Mouse (Mus musculus) kidney, postnatal 0 days (tissue): ENCODE results near the gene Iqgap2. TPM values are rescaled to one million over a fixed set of nuclear protein-coding genes. Genes with fewer than 3 reads are reported as not detected.

Experiments
- ATAC-seq: fragments of 200-750 bp; cut with Nextera tagmentation; replicated peaks from 2 replicates; pipeline ENCODE4 v1.8.0; 2017; ENCODE audit warnings: low read depth, moderate number of reproducible peaks, moderate TSS enrichment, moderate library complexity; ENCODE audit not compliant: low FRiP score
- DNase-seq: peaks from one replicate; pipeline ENCODE4 v3.0.0-alpha.2; 2016; ENCODE audit warnings: low spot score
- H3K27ac ChIP-seq: fragments of 300-500 bp; sonication (generic); 2 replicates; pipeline ENCODE4 v1.5.1; 2014; ENCODE audit warnings: mild to moderate bottlenecking
- H3K27me3 ChIP-seq: fragments of 300-500 bp; sonication (generic); 2 replicates; pipeline ENCODE4 v1.6.1; 2014; ENCODE audit warnings: low read length, mixed read lengths; ENCODE audit not compliant: insufficient read depth
- H3K36me3 ChIP-seq: fragments of 300-500 bp; sonication (generic); 2 replicates; pipeline ENCODE4 v1.6.1; 2014; ENCODE audit warnings: low read length, mixed read lengths; ENCODE audit not compliant: insufficient read depth
- H3K4me1 ChIP-seq: fragments of 300-500 bp; sonication (generic); replicated peaks from 2 replicates; pipeline ENCODE4 v1.6.1; 2014; ENCODE audit warnings: antibody characterized with exemption, low read length, mixed read lengths; ENCODE audit not compliant: insufficient read depth
- H3K4me2 ChIP-seq: fragments of 300-500 bp; sonication (generic); 2 replicates; pipeline ENCODE4 v1.6.1; 2014; ENCODE audit warnings: mild to moderate bottlenecking, low read length, moderate library complexity, mixed read lengths
- H3K4me3 ChIP-seq: fragments of 300-500 bp; sonication (generic); replicated peaks from 2 replicates; pipeline ENCODE4 v1.5.1; 2014; ENCODE audit warnings: low read depth, low read length
- H3K9ac ChIP-seq: fragments of 300-500 bp; sonication (generic); 2 replicates; pipeline ENCODE4 v1.6.1; 2014; ENCODE audit warnings: low read depth, low read length
- H3K9me3 ChIP-seq: fragments of 300-500 bp; sonication (generic); replicated peaks from 2 replicates; pipeline ENCODE4 v1.6.1; 2016; ENCODE audit warnings: low read length, inconsistent platforms, mixed read lengths
- CTCF ChIP-seq: IDR thresholded peaks from 2 replicates; pipeline ENCODE4 v1.5.1; 2016; ENCODE audit warnings: antibody characterized with exemption, low read depth, mild to moderate bottlenecking, moderate library complexity
- WGBS: fragments of 180-500 bp; shearing (Covaris S2); extraction: QIAGEN DNeasy Blood & Tissue Kit; methylation state at CpG from one replicate; pipeline ENCODE4 v1.1.7; 2014; 5-methylcytosine and 5-hydroxymethylcytosine counted together
- polyA plus RNA-seq: library from polyadenylated mRNA; unstranded; fragments of >200 nt; fragmentation: Nextera tagmentation; extraction: Ambion mirVana; gene quantifications from 2 replicates; pipeline ENCODE4 v1.2.1, GENCODE M21; 2015

The Iqgap2 gene
- polyA plus RNA-seq, 1 experiment from 2014 or later, result 9.8 TPM

DNA sequence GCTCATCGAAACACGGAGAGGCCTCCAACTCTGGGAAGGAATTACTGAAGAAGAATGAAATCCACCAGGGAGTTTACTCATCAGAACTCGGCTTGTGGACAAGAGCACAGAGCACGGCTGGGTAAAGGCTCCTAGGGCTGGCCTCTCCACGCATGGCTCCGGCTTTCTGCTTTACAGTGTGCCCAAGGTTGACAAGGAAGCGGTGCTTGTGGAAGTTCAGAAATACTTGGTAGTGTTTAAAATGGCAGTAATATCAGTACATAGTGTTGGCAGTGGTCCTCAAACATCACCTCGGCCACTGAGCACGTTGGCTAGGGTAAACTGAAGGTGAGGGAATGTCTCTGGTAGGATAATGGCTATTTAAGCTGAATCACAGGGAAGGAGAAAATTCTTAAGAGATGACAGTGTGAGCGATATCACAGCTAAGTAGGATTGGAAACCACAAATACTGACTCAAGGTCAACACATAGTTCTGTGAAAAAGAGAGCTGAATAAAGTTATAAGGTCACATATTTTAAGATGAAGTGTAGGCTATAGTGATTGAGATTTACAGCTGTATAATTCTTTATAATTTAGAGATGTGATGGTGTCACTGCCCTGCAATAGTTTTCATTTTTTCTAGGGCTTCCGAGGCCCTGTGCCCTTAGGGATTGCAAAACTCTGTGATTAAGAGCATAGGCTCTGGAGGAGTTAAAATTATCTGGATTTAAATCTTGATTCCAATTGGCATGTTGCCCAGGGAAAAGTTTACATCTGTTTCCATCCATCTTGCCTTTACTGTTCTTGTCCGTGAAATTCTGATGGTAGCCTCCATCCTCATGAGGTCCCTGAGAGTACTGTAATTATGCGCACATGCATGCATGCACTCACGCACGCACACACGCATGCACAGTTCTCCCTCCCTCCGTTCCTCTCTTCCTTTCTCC, 250.4 kb downstream of the Iqgap2 start:
- WGBS, result 73% methylated on average over 17 of the region's 17 CpGs
- ATAC-seq, result no peak
- H3K9me3 ChIP-seq, result no peaks in the 10 kb centered on the region
- no peak overlapping the region for H3K4me2 ChIP-seq
- no peak overlapping the region for H3K27ac ChIP-seq
- peak; percentile 80 for DNase-seq
- H3K4me1 ChIP-seq, result peaks cover 3% of the 10 kb centered on the region; the same call in 1 of the 2 replicates
- no peaks in the 10 kb centered on the region for H3K27me3 ChIP-seq
- no peak overlapping the region for H3K9ac ChIP-seq
- TF ChIP-seq CTCF, result no peak
- H3K36me3 ChIP-seq, result no peaks in the 10 kb centered on the region
- H3K4me3 ChIP-seq, result no peak overlapping the region

DNA sequence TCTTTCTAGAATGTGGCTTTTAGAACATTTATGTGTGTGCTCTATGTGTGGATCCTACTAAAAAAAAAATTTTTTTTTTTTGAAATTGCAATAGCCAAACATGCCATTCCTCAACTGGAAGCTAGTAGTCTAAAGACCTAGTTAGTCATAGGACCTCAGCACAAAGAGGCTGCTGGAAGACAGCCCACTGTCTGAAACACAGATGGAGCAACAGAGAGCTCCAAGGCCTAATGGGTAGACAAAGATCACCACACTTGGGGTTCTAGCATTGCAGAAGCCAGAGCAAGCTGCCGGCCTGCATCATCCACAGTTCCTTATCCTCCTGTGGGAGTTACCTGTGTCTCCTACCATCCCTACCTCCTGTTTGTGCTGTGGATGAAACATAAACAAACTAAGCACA, 251.3 kb downstream of the Iqgap2 start:
- DNase-seq (no peak), ATAC-seq (no peak)
- 93% methylated on average over 1 of the region's 1 CpGs for WGBS
- H3K36me3 ChIP-seq, result no peaks in the 10 kb centered on the region
- no peak overlapping the region for H3K27ac ChIP-seq
- H3K4me3 ChIP-seq, result no peak overlapping the region
- H3K9ac ChIP-seq, result no peak overlapping the region
- no peak overlapping the region for H3K4me2 ChIP-seq
- TF ChIP-seq CTCF, result no peak
- H3K4me1 ChIP-seq, result 0 out of 2 replicates have a peak, but pooled peaks cover 3% of the 10 kb centered on the region
- no peaks in the 10 kb centered on the region for H3K9me3 ChIP-seq
- H3K27me3 ChIP-seq, result no peaks in the 10 kb centered on the region

- Histone ChIP-seq H3K9ac (no peak overlapping the region), H3K9me3 (no peaks in the 10 kb centered on the region), H3K27ac (peak overlapping the region; percentile 80), H3K27me3 (no peaks in the 10 kb centered on the region), H3K36me3 (no peaks in the 10 kb centered on the region), H3K4me3 (no peak overlapping the region), H3K4me1 (0 out of 2 replicates have a peak, but pooled peaks cover 3% of the 10 kb centered on the region), H3K4me2 (no peak overlapping the region)
- 48% methylated on average over 15 of the region's 15 CpGs for WGBS
- peak; percentile 36 for DNase-seq
- TF ChIP-seq CTCF, result no peak
- ATAC-seq, result 0 out of 2 replicates have a peak, but pooled peaks have one; percentile 63
Observed at GRCm38 (mm10) chr13:95639336-95640116, 252.2 kb downstream of the Iqgap2 start.

DNA sequence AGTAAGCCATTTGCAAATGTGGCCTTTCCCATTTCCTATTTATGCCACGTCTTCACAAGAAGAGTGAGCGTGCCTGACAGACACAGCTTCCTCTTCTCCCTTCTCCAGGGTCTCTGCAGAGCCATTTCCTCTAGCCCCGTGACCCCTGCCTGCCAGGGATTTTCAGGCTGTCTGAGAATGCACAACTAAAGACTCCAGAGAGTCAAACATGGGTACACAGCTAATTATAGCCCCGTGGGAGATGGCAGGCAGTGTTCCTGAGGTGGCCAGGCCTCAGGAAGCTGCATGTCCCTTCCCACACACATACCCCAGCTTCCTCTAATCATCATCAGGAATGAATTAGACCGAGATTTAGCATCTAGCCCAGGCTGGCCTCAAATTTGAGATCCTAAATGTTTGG, 252.8 kb downstream of the Iqgap2 start:
- Histone ChIP-seq H3K9me3 (no peaks in the 10 kb centered on the region), H3K36me3 (no peaks in the 10 kb centered on the region), H3K4me1 (0 out of 2 replicates have a peak, but pooled peaks cover 3% of the 10 kb centered on the region), H3K4me2 (no peak overlapping the region), H3K27me3 (no peaks in the 10 kb centered on the region), H3K27ac (peak overlapping the region; percentile 80), H3K9ac (no peak overlapping the region), H3K4me3 (no peak overlapping the region)
- DNase-seq (peak; percentile 74), ATAC-seq (0 out of 2 replicates have a peak, but pooled peaks have one; percentile 43)
- TF ChIP-seq CTCF, result no peak
- 19% methylated on average over 5 of the region's 5 CpGs for WGBS

DNA sequence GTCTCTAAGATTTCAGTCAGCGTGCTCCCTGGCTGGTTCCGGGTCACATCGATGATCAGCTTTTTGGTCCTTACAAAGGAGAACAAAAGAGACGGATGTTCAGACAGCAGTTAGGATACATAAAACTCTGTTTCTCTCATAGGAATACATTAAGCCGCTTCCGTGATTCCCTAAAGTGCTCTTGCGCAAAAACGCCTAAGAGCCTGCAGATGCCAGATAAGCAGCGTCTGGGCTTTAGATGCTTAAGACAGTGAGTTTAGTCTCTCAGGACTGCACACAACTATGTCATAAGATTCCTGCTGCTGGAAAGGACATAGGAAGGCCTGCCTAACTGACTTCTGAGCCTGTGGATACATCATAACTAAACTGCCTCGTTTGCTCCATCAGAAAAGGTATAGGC, 254.0 kb downstream of the Iqgap2 start:
- no peak for DNase-seq
- WGBS, result 81% methylated on average over 10 of the region's 10 CpGs
- no peak overlapping the region for H3K4me2 ChIP-seq

DNA sequence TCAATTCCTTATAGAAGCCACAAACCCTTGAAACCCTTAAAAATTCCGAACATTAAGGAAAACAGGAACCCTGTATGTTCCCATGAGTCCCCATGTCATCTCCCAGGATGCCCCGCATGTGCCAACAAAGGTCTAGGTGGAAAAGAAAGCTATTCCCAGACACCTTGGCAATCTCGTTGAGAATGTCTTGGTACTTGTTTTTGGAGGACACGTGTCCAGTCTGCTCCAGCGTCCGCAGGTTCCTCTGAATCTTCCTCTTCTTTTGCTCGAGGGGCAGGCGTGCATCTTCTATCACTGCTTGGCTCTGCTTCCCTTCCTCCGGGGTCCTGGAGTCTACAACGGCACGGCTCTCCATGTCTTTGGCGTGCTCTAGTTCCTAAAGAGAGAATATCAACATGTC, 256.4 kb downstream of the Iqgap2 start:
- H3K4me1 ChIP-seq, result 0 out of 2 replicates have a peak, but pooled peaks cover 3% of the 10 kb centered on the region
- ATAC-seq, result no peak
- WGBS, result 89% methylated on average over 12 of the region's 12 CpGs

More for the DNA sequence above, 254.0 kb downstream of the Iqgap2 start:
- no peak for TF ChIP-seq CTCF
- Histone ChIP-seq H3K4me1 (0 out of 2 replicates have a peak, but pooled peaks cover 3% of the 10 kb centered on the region), H3K9ac (no peak overlapping the region), H3K27ac (no peak overlapping the region), H3K4me3 (no peak overlapping the region), H3K36me3 (no peaks in the 10 kb centered on the region), H3K9me3 (no peaks in the 10 kb centered on the region), H3K27me3 (no peaks in the 10 kb centered on the region)
- no peak for ATAC-seq

More for the DNA sequence above, 256.4 kb downstream of the Iqgap2 start:
- TF ChIP-seq CTCF, result no peak
- Histone ChIP-seq H3K9me3 (no peaks in the 10 kb centered on the region), H3K36me3 (no peaks in the 10 kb centered on the region), H3K27ac (no peak overlapping the region), H3K4me2 (no peak overlapping the region), H3K9ac (no peak overlapping the region), H3K4me3 (no peak overlapping the region), H3K27me3 (no peaks in the 10 kb centered on the region)
- no peak for DNase-seq
